Mouse (Mus musculus): ENCODE data around the gene Brf1. TPM values are rescaled to one million over a fixed set of nuclear protein-coding genes. Genes with fewer than 3 reads are reported as not detected.

Brf1 gene
- 37.7 and 55.1 TPM in 2 replicates for polyA plus RNA-seq (2014; fragmentation: Nextera tagmentation; extraction: Ambion mirVana)

- peak; percentile 98 for DNase-seq
- Histone ChIP-seq H3K4me2 (ENCODE audit: low read length) (peak within 1 kb of the TSS; percentile 92), H3K9me3 (ENCODE audit: control insufficient read depth, low read length) (no peaks in the 10 kb centered on the region), H3K36me3 (ENCODE audit: control insufficient read depth, insufficient read depth, low read length) (peaks cover 8% of the 10 kb centered on the region; the same call in 1 of the 2 replicates), H3K9ac (replicated peaks; ENCODE audit: low read length) (peak within 1 kb of the TSS; percentile 85), H3K4me1 (ENCODE audit: control insufficient read depth, insufficient read depth, low read length) (peaks cover 21% of the 10 kb centered on the region; the same call in 1 of the 2 replicates), H3K27ac (replicated peaks; ENCODE audit: low read depth, low read length) (peak within 1 kb of the TSS; percentile 94), H3K27me3 (ENCODE audit: control insufficient read depth, insufficient read depth, low read length) (no peaks in the 10 kb centered on the region), H3K4me3 (replicated peaks; ENCODE audit: low read depth, low read length) (peak within 1 kb of the TSS; percentile 81)
- ATAC-seq (ENCODE audit: low FRiP score, low TSS enrichment) = peak; percentile 99
- WGBS = under 1% methylated on average over 88 of the region's 96 CpGs
Observed at GRCm38 (mm10) chr12:113000294-113001132, at the start of gene Brf1. Brf1 (minus strand) TSS chr12:113000704.

DNA sequence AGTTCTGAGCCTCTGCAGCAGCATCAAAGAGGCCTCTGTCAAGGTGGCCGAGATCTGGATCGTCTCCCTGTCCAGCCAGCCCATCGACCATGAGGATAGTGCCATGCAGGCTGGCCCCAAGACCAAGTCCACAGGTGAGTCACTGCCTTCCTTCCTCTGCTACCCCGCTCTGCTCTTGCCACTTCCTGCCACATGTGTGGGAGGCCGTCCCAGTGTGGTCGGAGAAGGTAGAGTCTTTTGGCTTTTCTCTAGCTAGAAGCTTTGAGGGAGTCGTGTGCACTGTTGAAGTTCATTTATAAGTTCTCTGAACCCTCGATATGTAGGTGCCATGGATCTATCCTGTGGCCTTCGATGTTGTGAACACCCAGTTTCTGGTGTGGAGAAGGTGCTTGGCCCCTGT, 49.3 kb upstream of the Brf1 start:
- Histone ChIP-seq H3K27ac (replicated peaks; ENCODE audit: low read depth, low read length) (no peak overlapping the region), H3K4me2 (ENCODE audit: low read length) (no peak overlapping the region), H3K9ac (replicated peaks; ENCODE audit: low read length) (no peak overlapping the region), H3K4me1 (ENCODE audit: control insufficient read depth, insufficient read depth, low read length) (no peaks in the 10 kb centered on the region), H3K36me3 (ENCODE audit: control insufficient read depth, insufficient read depth, low read length) (peaks cover 89% of the 10 kb centered on the region), H3K4me3 (replicated peaks; ENCODE audit: low read depth, low read length) (no peak overlapping the region), H3K27me3 (ENCODE audit: control insufficient read depth, insufficient read depth, low read length) (no peaks in the 10 kb centered on the region), H3K9me3 (ENCODE audit: control insufficient read depth, low read length) (no peaks in the 10 kb centered on the region)
- DNase-seq (no peak), ATAC-seq (ENCODE audit: low FRiP score, low TSS enrichment) (no peak)
- 96% methylated on average over 9 of the region's 9 CpGs for WGBS

GRCm38 (mm10) chr12:113048103-113048502, 47.6 kb upstream of the Brf1 start:
- Histone ChIP-seq H3K27me3 (ENCODE audit: control insufficient read depth, insufficient read depth, low read length) (no peaks in the 10 kb centered on the region), H3K4me1 (ENCODE audit: control insufficient read depth, insufficient read depth, low read length) (no peaks in the 10 kb centered on the region), H3K36me3 (ENCODE audit: control insufficient read depth, insufficient read depth, low read length) (peaks cover 81% of the 10 kb centered on the region), H3K27ac (replicated peaks; ENCODE audit: low read depth, low read length) (no peak overlapping the region), H3K9ac (replicated peaks; ENCODE audit: low read length) (no peak overlapping the region), H3K4me3 (replicated peaks; ENCODE audit: low read depth, low read length) (no peak overlapping the region), H3K9me3 (ENCODE audit: control insufficient read depth, low read length) (no peaks in the 10 kb centered on the region), H3K4me2 (ENCODE audit: low read length) (no peak overlapping the region)
- no peak for ATAC-seq (ENCODE audit: low FRiP score, low TSS enrichment)
- WGBS = 95% methylated on average over 5 of the region's 5 CpGs
- no peak for DNase-seq

- H3K9me3 ChIP-seq (ENCODE audit: control insufficient read depth, low read length) = no peaks in the 10 kb centered on the region
- no peaks in the 10 kb centered on the region for H3K27me3 ChIP-seq (ENCODE audit: control insufficient read depth, insufficient read depth, low read length)
- no peaks in the 10 kb centered on the region for H3K4me1 ChIP-seq (ENCODE audit: control insufficient read depth, insufficient read depth, low read length)
- DNase-seq = no peak
- 95% methylated on average over 15 of the region's 15 CpGs for WGBS
- no peak overlapping the region for H3K27ac ChIP-seq (replicated peaks; ENCODE audit: low read depth, low read length)
- H3K4me3 ChIP-seq (replicated peaks; ENCODE audit: low read depth, low read length) = no peak overlapping the region
- H3K36me3 ChIP-seq (ENCODE audit: control insufficient read depth, insufficient read depth, low read length) = peaks cover 69% of the 10 kb centered on the region
- H3K9ac ChIP-seq (replicated peaks; ENCODE audit: low read length) = no peak overlapping the region
- ATAC-seq (ENCODE audit: low FRiP score, low TSS enrichment) = no peak
- no peak overlapping the region for H3K4me2 ChIP-seq (ENCODE audit: low read length)
Observed at GRCm38 (mm10) chr12:113046861-113047260, 46.4 kb upstream of the Brf1 start.

DNA sequence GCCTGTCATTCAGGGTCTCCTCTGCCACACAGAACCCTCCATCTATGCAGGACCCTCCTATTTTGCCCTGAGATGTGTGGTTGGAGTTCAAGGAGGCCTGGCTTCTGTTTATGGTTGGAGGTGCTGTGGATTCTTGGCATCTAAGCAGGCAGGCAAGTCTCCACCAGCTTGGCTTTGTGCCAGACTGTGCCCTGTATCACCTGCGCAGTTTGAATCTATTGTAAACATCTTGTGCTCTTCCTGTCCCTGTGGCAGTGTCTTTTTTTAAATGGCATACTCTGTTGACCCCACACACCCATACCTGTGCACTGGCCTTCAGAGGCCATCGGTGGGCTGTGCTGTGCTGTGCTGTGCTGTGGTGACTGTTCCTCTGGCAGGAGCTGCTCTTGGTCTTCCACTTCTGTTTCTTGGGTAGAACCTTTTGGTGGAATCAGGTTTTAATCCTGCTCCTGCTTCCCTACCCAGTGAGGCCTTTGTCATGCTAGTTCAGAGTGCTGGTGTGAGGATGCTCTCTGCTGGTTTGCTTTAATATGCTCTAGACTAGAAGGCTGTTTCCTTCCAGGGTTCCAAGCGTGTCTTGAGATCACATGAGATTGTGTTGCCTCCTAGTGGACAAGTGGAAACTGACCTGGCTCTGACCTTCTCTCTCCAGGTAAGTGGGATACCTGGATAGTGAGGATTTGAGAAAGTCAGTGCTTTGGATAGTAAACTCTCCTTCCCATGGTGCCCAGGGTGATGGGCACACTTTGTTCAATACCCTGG, 44.6 kb upstream of the Brf1 start:
- no peaks in the 10 kb centered on the region for H3K27me3 ChIP-seq (ENCODE audit: control insufficient read depth, insufficient read depth, low read length)
- no peak overlapping the region for H3K4me2 ChIP-seq (ENCODE audit: low read length)
- H3K27ac ChIP-seq (replicated peaks; ENCODE audit: low read depth, low read length) = no peak overlapping the region
- H3K4me3 ChIP-seq (replicated peaks; ENCODE audit: low read depth, low read length) = no peak overlapping the region
- no peak for ATAC-seq (ENCODE audit: low FRiP score, low TSS enrichment)
- H3K4me1 ChIP-seq (ENCODE audit: control insufficient read depth, insufficient read depth, low read length) = peaks cover 14% of the 10 kb centered on the region; the same call in 1 of the 2 replicates
- no peaks in the 10 kb centered on the region for H3K9me3 ChIP-seq (ENCODE audit: control insufficient read depth, low read length)
- 84% methylated on average over 3 of the region's 3 CpGs for WGBS
- peak; percentile 27 for DNase-seq
- peaks cover 51% of the 10 kb centered on the region for H3K36me3 ChIP-seq (ENCODE audit: control insufficient read depth, insufficient read depth, low read length)
- H3K9ac ChIP-seq (replicated peaks; ENCODE audit: low read length) = no peak overlapping the region

DNA sequence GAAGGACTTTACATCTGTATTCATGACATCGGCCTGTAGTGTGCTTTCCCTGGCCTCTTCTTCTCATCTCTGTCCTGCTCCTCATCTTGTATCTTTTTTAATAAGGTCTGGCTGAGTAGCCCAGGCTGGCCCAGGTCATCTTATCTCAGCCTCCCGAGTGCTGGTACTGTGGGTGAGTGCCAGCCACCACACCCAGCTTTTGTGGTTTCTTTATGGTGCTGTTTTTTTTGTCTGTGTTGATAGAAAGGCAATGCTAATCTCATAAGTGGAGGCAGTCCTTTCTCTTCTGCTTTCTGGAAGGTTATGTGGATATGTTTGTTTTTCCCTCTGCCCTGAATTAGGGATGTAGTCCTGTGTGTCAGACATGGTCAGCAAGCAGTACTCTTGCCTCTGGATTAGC, 42.0 kb upstream of the Brf1 start:
- ATAC-seq (ENCODE audit: low FRiP score, low TSS enrichment) (no peak), DNase-seq (no peak)
- H3K4me2 ChIP-seq (ENCODE audit: low read length) = no peak overlapping the region
- no peak overlapping the region for H3K27ac ChIP-seq (replicated peaks; ENCODE audit: low read depth, low read length)
- no peak overlapping the region for H3K4me3 ChIP-seq (replicated peaks; ENCODE audit: low read depth, low read length)
- WGBS = 76% methylated on average over 2 of the region's 2 CpGs
- H3K9me3 ChIP-seq (ENCODE audit: control insufficient read depth, low read length) = no peaks in the 10 kb centered on the region
- peaks cover 31% of the 10 kb centered on the region for H3K36me3 ChIP-seq (ENCODE audit: control insufficient read depth, insufficient read depth, low read length)
- H3K9ac ChIP-seq (replicated peaks; ENCODE audit: low read length) = no peak overlapping the region
- H3K27me3 ChIP-seq (ENCODE audit: control insufficient read depth, insufficient read depth, low read length) = no peaks in the 10 kb centered on the region
- peaks cover 14% of the 10 kb centered on the region; the same call in 1 of the 2 replicates for H3K4me1 ChIP-seq (ENCODE audit: control insufficient read depth, insufficient read depth, low read length)

DNA sequence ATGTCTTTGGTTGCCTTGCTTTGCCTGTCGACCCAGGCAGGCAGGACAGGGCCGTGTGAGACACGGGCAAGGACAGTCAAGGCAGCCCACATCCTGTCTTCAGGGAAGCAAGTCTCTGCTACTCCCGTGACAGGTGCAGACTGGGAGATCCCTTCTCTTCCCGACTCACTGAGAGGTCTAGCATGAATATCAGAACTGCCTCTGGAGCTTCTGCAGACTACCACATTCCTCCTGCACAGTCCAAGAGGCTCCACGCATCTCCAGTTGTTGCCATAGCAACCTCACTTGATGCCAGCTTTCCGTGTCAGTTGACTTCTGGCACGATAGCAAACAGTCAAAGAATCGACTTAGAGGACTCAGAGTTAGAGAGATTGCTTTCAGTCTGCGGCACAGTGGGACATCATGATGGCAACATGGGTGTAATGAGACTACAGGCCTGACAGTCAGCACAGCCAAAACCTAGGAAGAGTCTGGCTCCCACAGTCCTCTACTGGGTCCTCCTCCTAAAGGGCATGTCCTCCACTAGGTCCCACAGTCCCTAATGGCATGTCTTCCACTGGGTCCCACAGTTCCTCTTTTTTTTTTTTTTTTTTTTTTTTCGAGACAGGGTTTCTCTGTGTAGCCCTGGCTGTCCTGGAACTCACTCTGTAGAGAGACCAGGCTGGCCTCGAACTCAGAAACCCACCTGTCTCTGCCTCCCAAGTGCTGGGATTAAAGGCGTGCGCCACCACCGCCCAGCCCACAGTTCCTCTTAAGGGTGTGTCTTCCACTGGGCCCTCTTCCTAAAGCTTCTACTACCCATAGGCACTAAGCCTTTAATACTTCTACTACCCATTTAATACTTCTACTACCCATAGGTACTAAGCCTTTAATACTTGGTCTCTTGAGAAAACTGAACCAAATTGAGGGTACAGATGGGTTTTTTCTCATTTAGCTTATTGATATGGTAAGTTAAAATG, 41.3 kb upstream of the Brf1 start:
- ATAC-seq (ENCODE audit: low FRiP score, low TSS enrichment) (peak; percentile 57; the same call in 1 of the 2 replicates), DNase-seq (peak; percentile 85)
- Histone ChIP-seq H3K4me1 (ENCODE audit: control insufficient read depth, insufficient read depth, low read length) (peaks cover 14% of the 10 kb centered on the region; the same call in 1 of the 2 replicates), H3K36me3 (ENCODE audit: control insufficient read depth, insufficient read depth, low read length) (peaks cover 23% of the 10 kb centered on the region), H3K4me2 (ENCODE audit: low read length) (no peak overlapping the region), H3K27ac (replicated peaks; ENCODE audit: low read depth, low read length) (peak overlapping the region; percentile 61), H3K4me3 (replicated peaks; ENCODE audit: low read depth, low read length) (no peak overlapping the region), H3K27me3 (ENCODE audit: control insufficient read depth, insufficient read depth, low read length) (no peaks in the 10 kb centered on the region), H3K9ac (replicated peaks; ENCODE audit: low read length) (no peak overlapping the region), H3K9me3 (ENCODE audit: control insufficient read depth, low read length) (no peaks in the 10 kb centered on the region)
- WGBS = 54% methylated on average over 15 of the region's 15 CpGs

- Histone ChIP-seq H3K36me3 (ENCODE audit: control insufficient read depth, insufficient read depth, low read length) (no peaks in the 10 kb centered on the region), H3K27ac (replicated peaks; ENCODE audit: low read depth, low read length) (no peak overlapping the region), H3K4me3 (replicated peaks; ENCODE audit: low read depth, low read length) (no peak overlapping the region), H3K4me1 (ENCODE audit: control insufficient read depth, insufficient read depth, low read length) (peaks cover 17% of the 10 kb centered on the region; the same call in 1 of the 2 replicates), H3K9me3 (ENCODE audit: control insufficient read depth, low read length) (no peaks in the 10 kb centered on the region), H3K27me3 (ENCODE audit: control insufficient read depth, insufficient read depth, low read length) (no peaks in the 10 kb centered on the region), H3K9ac (replicated peaks; ENCODE audit: low read length) (no peak overlapping the region), H3K4me2 (ENCODE audit: low read length) (no peak overlapping the region)
- ATAC-seq (ENCODE audit: low FRiP score, low TSS enrichment) = no peak
- no peak for DNase-seq
- 93% methylated on average over 4 of the region's 4 CpGs for WGBS
Observed at GRCm38 (mm10) chr12:113038414-113038813, 37.9 kb upstream of the Brf1 start.

All from midbrain, embryonic 14.5 days (tissue).